Mouse (Mus musculus): ENCODE measurements around the gene Nr2c1. TPM values are rescaled to one million over a fixed set of nuclear protein-coding genes. Genes with fewer than 3 reads are reported as not detected.

Gene Nr2c1
- polyA plus RNA-seq (2012; fragmentation: generic; extraction: Trizol), result 1 to 10 TPM; 1.8 to 8.2 TPM

DNA sequence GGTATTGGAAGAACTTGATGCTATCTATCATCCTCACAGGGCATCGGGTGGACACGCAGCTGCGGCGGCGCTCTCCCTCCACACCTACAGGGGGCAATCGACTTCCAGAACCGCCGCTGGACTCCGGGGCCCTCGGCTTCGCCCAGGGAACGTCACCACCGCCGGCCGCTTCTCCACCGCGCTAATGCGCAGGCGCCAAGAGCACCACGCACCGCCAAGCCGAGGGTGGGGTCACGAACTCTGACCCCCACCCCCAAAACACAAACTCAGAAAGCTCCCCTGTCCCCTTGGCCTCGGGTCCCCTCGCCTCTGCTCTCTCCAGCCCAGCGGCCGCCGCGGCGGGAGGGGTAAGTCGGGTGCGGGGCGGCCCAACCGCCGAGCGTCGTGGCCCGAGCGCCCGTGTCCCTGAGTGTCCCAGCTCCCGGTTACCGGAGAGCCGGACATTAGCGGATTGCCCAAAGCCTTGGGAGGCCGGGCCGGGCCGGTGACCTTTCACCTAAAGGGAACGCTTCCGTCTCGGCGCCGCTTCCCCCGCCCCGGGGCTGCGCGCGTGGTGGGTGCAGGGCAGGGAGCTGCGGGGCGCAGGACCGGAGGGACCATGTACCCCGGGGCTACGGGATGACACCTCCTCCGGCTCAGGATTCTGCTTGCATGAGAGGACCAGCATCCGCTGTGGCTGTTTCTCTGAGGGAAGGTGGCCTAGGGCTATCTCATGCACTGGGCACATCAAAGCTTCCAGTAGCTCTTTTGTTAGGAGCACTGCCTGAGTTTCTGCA lies at the start of gene Nr2c1:
TSS of gene Nr2c1 (plus strand) at position 268 of the 776 bp plus-strand sequence.

DNA sequence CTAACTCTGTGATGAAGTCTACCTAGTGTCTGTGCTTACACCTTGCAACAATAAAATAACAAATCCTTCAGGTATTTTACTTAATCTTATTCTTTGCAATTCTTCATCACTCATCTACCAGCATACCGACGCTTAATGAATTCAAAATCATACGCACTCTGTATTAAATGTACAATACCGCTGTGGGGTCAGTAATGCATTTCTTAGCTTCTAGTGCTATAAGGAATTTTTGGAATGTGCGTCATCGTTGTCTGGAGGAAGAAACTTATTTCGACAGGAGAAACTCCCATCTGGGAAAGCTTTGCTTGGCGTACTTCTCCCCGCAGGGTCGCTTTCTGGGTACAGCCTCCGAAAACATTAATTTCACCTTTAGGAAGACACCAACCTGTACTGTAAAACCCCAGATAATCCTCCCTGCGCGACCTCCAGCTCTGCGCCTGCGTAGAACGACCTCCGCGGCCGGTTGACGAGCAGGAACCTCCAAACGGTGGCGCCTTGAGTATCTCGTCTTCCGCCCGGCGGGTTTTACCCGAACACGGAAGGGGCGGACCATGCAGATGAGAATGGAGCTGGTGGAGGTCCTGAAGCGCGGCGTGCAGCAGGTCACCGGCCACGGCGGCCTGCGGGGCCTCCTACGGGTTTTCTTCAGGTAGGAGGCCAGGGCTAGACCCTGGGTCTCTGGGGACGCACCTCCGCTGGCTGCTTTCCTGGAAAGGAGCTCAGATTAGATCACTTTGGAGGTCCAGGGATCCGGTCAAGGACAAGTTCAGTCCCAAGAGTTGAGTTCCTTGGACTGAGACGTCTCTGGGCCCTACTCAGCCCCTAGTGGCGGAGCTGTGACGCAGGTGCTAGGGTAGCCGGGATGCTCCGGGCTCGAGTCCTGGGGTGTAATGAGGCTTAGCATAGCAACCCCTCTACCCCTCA lies 50.9 kb downstream of the Nr2c1 start, which contains the start of gene Ndufa12:
TSS of gene Ndufa12 (plus strand) at position 239 of the 924 bp plus-strand sequence.

Other genes with a start within 250 kb of the Nr2c1 start
- 10 to 100 TPM in 1 of 2 experiments, 1 to 10 TPM in 1; 2.1 to 13.2 TPM for gene Vezt, start 112.2 kb upstream of the Nr2c1 start, polyA plus RNA-seq (2012; fragmentation: generic; extraction: Trizol)
- gene Fgd6, start 112.0 kb upstream of the Nr2c1 start, polyA plus RNA-seq (2012; fragmentation: generic; extraction: Trizol), result under 1 TPM; 0.20 to 0.80 TPM
- 100 to 1,000 TPM; 334 to 421 TPM for gene Ndufa12, start 50.7 kb downstream of the Nr2c1 start, polyA plus RNA-seq (2012; fragmentation: generic; extraction: Trizol)
- gene Gm4792, start 150.7 kb downstream of the Nr2c1 start, polyA plus RNA-seq (2012; fragmentation: generic; extraction: Trizol), result not detected
- gene Tmcc3, start 163.9 kb downstream of the Nr2c1 start, polyA plus RNA-seq (2012; fragmentation: generic; extraction: Trizol), result 1 to 10 TPM in 1 of 2 experiments, under 1 TPM in 1; 0.57 to 5.3 TPM

Data from C3H10T1/2 (cell line).